8 mouse cellular contexts compared by ENCODE assay signal in the genomic region with DNA sequence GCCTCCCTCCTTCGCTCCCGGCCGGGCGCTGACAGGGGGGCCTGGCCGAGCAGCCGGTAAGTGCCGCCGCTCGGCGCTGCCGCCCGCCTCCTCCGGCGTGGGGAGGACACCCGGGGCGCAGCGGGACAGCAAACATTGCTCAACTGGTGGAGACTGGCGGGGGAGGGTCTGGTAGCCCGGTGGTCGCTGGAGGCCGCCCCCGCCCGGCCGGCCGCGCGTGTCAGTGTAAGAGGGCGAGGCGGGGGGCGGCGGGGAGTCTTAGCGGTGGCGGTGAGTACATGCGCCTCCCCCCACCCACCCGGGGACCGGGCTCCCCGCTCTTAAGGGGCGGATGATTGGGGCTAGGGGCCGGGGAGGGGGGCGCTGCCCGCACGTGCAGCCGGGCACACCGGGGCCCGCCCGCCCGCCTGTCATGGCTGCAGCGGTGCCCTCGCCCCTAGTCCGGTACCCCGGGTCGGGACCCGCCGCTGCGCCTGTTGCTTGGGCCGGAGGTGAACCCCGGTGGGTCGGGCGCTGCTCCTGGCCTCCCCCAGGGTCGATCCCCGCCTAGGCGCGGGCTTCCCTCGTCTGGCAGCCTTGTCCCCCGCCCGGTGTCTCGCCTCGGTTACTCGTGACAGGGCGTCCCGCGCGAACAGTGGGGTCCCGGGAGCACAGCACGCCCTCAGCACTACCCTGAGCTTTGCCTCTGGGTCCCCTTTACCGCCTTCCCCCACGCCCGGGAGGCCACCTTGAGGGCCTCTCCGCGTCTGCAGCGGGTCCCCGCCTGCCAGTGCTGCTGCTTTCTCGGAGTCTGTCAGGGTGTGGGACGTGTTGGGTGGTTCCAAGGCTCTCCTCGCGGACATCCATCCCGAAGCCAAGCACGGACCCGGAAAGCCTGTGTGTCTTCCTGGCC.
DNase-seq lines count a peak whose midpoint lies in the region; ATAC-seq lines count a peak whose summit lies in the region.

No protein-coding gene starts in this region.

- H3K36me3 ChIP-seq in intestine, embryonic 16.5 days (ENCODE audit: control insufficient read depth, insufficient read depth, low read length) = no peaks in the 10 kb centered on the region
- no peaks in the 10 kb centered on the region for H3K36me3 ChIP-seq in limb, embryonic 12.5 days
- H3K36me3 ChIP-seq in midbrain, embryonic 13.5 days = no peaks in the 10 kb centered on the region

- H3K9me3 ChIP-seq in intestine, embryonic 16.5 days (ENCODE audit: control insufficient read depth, low read length) = no peaks in the 10 kb centered on the region
- no peaks in the 10 kb centered on the region for H3K9me3 ChIP-seq in limb, embryonic 12.5 days
- no peaks in the 10 kb centered on the region for H3K9me3 ChIP-seq in midbrain, embryonic 13.5 days

- H3K9ac ChIP-seq in intestine, embryonic 16.5 days (ENCODE audit: low read depth, low read length) = peak overlapping the region; percentile 92
- H3K9ac ChIP-seq in limb, embryonic 12.5 days (replicated peaks) = peak overlapping the region; percentile 87
- H3K9ac ChIP-seq in midbrain, embryonic 13.5 days (replicated peaks) = peak overlapping the region; percentile 78

- H3K27me3 ChIP-seq in intestine, embryonic 16.5 days (replicated peaks; ENCODE audit: control insufficient read depth, insufficient read depth, low read length) = no peaks in the 10 kb centered on the region
- H3K27me3 ChIP-seq in limb, embryonic 12.5 days = no peaks in the 10 kb centered on the region
- H3K27me3 ChIP-seq in midbrain, embryonic 13.5 days = no peaks in the 10 kb centered on the region

- peak; percentile 36 for DNase-seq in layer of hippocampus, adult 11-12 months (ENCODE audit: low spot score)
- no peak for DNase-seq in layer of hippocampus, adult 9-10 months (ENCODE audit: low spot score)
- peak; percentile 64 for DNase-seq in embryo, embryonic 9.5 days (ENCODE audit: extremely low spot score)
- DNase-seq in gastrocnemius, postnatal 4 days (ENCODE audit: low spot score in 2 of 2) = peak; percentile 43 to 62
- DNase-seq in spleen, adult 12 weeks (ENCODE audit: low spot score) = peak; percentile 23

- peak overlapping the region; percentile 90 for H3K4me3 ChIP-seq in intestine, embryonic 16.5 days (ENCODE audit: low read length)
- peak overlapping the region; percentile 89 for H3K4me3 ChIP-seq in limb, embryonic 12.5 days (replicated peaks)
- peak overlapping the region; percentile 74 for H3K4me3 ChIP-seq in midbrain, embryonic 13.5 days (replicated peaks)

- peaks cover 5% of the 10 kb centered on the region; the same call in 1 of the 2 replicates for H3K4me1 ChIP-seq in intestine, embryonic 16.5 days (ENCODE audit: control insufficient read depth, insufficient read depth, low read length)
- H3K4me1 ChIP-seq in limb, embryonic 12.5 days (replicated peaks) = peaks cover 9% of the 10 kb centered on the region
- H3K4me1 ChIP-seq in midbrain, embryonic 13.5 days (replicated peaks) = peaks cover 18% of the 10 kb centered on the region

- peak overlapping the region; percentile 94 for H3K27ac ChIP-seq in intestine, embryonic 16.5 days (ENCODE audit: low read length)
- H3K27ac ChIP-seq in limb, embryonic 12.5 days = peak overlapping the region; percentile 89
- H3K27ac ChIP-seq in midbrain, embryonic 13.5 days = peak overlapping the region; percentile 82

- peak; percentile 57 for ATAC-seq in intestine, embryonic 16.5 days
- ATAC-seq in limb, embryonic 12.5 days (ENCODE audit: insufficient number of reproducible peaks, insufficient read depth, low FRiP score, low TSS enrichment, low read depth) = peak; percentile 40
- ATAC-seq in midbrain, embryonic 13.5 days = peak; percentile 51

- 1% methylated on average over 82 of the region's 89 CpGs for WGBS in intestine, embryonic 16.5 days
- under 1% methylated on average over 78 of the region's 89 CpGs for WGBS in limb, embryonic 12.5 days
- WGBS in midbrain, embryonic 13.5 days = under 1% methylated on average over 70 of the region's 89 CpGs

- peak overlapping the region; percentile 86 for H3K4me2 ChIP-seq in intestine, embryonic 16.5 days (ENCODE audit: low read depth, low read length)
- peak overlapping the region; percentile 97 for H3K4me2 ChIP-seq in limb, embryonic 12.5 days
- peak overlapping the region; percentile 97 for H3K4me2 ChIP-seq in midbrain, embryonic 13.5 days (replicated peaks)
